Mouse (Mus musculus): ENCODE measurements around the gene Rhbdd1. TPM values are rescaled to one million over a fixed set of nuclear protein-coding genes. Genes with fewer than 3 reads are reported as not detected.
A peak's percentile ranks its signal among the peaks of the same experiment; 100 is the strongest.

Rhbdd1 gene
- polyA plus RNA-seq, 1 experiment from 2014 or later = 12.7 TPM

DNA sequence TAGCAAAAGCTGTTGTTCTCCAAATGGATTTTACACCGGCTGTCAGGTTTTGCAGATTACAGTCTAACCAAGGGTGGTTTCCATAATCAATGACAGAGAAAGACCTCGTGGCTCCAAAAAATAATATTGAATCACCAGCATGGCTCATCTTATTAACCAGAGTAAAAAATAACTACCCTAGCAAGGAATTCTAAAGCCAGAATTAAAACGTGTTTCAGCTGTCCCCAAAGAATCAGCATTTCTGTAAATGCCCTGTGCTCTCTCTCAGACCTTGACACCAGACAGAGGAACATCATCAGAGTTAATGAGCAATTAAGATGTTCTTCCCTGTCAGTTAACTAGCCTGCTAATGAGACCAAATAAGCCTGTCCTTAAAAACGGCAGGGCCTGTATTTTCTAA is 79.1 kb downstream of the Rhbdd1 start:
- H3K4me3 ChIP-seq (ENCODE audit: low read length) = no peak overlapping the region
- H3K4me1 ChIP-seq (ENCODE audit: control insufficient read depth, insufficient read depth, low read length) = no peaks in the 10 kb centered on the region
- H3K9ac ChIP-seq (ENCODE audit: low read depth, low read length) = no peak overlapping the region
- no peak overlapping the region for H3K27ac ChIP-seq (ENCODE audit: low read length)
- no peak for ATAC-seq
- H3K4me2 ChIP-seq (ENCODE audit: low read depth, low read length) = no peak overlapping the region
- WGBS = 69% methylated on average over 4 of the region's 4 CpGs
- H3K9me3 ChIP-seq (ENCODE audit: control insufficient read depth, low read length) = no peaks in the 10 kb centered on the region
- H3K27me3 ChIP-seq (replicated peaks; ENCODE audit: control insufficient read depth, insufficient read depth, low read length) = no peaks in the 10 kb centered on the region
- H3K36me3 ChIP-seq (ENCODE audit: control insufficient read depth, insufficient read depth, low read length) = no peaks in the 10 kb centered on the region

DNA sequence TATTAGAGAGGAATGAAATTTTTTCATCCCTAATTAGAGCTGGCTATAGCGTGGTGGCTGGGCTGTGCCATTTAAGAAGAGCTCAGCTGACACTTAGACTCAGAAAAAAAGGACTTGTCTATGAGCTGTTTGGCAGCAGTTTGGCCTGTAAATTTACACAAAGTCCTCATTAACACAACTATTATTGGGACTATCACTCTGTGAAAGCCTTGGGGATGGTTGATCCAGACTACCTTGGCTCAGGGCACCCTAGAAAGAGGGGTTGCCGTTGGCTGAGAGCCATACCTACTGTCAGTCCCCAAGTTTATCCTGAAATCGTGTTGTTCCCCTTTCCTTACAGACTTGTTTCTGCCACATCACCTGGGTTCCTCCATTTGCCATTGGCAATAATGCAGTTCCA is 91.5 kb downstream of the Rhbdd1 start:
- no peak for ATAC-seq
- Histone ChIP-seq H3K27me3 (replicated peaks; ENCODE audit: control insufficient read depth, insufficient read depth, low read length) (no peaks in the 10 kb centered on the region), H3K36me3 (ENCODE audit: control insufficient read depth, insufficient read depth, low read length) (no peaks in the 10 kb centered on the region), H3K4me1 (ENCODE audit: control insufficient read depth, insufficient read depth, low read length) (no peaks in the 10 kb centered on the region), H3K9ac (ENCODE audit: low read depth, low read length) (no peak overlapping the region), H3K9me3 (ENCODE audit: control insufficient read depth, low read length) (no peaks in the 10 kb centered on the region), H3K4me2 (ENCODE audit: low read depth, low read length) (no peak overlapping the region), H3K27ac (ENCODE audit: low read length) (no peak overlapping the region), H3K4me3 (ENCODE audit: low read length) (no peak overlapping the region)
- 89% methylated on average over 3 of the region's 3 CpGs for WGBS

DNA sequence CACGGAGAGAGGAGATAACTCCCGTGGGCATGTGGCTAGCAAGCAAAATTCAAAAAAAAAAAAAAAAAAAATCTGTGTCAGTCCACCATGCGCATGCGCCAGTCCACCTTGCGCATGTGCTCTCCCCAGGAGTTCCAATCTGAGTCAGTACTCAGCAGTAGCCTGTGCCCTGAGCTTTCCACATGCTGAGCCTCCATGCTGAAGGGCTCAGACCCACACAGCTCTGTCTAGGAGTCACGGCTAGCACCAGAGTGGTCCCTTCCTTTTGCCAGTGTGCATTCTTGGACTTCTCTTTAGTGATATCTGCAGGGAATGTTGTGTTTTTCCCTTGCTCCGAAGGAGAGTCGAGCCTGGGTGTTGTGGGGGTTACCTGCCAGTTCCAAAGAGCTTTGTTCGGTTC is 93.0 kb downstream of the Rhbdd1 start:
- no peak overlapping the region for H3K9ac ChIP-seq (ENCODE audit: low read depth, low read length)
- H3K27ac ChIP-seq (ENCODE audit: low read length) = no peak overlapping the region
- 92% methylated on average over 9 of the region's 9 CpGs for WGBS
- no peaks in the 10 kb centered on the region for H3K9me3 ChIP-seq (ENCODE audit: control insufficient read depth, low read length)
- no peaks in the 10 kb centered on the region for H3K27me3 ChIP-seq (replicated peaks; ENCODE audit: control insufficient read depth, insufficient read depth, low read length)
- no peaks in the 10 kb centered on the region for H3K36me3 ChIP-seq (ENCODE audit: control insufficient read depth, insufficient read depth, low read length)
- H3K4me1 ChIP-seq (ENCODE audit: control insufficient read depth, insufficient read depth, low read length) = no peaks in the 10 kb centered on the region
- no peak for ATAC-seq
- H3K4me2 ChIP-seq (ENCODE audit: low read depth, low read length) = no peak overlapping the region
- H3K4me3 ChIP-seq (ENCODE audit: low read length) = no peak overlapping the region

DNA sequence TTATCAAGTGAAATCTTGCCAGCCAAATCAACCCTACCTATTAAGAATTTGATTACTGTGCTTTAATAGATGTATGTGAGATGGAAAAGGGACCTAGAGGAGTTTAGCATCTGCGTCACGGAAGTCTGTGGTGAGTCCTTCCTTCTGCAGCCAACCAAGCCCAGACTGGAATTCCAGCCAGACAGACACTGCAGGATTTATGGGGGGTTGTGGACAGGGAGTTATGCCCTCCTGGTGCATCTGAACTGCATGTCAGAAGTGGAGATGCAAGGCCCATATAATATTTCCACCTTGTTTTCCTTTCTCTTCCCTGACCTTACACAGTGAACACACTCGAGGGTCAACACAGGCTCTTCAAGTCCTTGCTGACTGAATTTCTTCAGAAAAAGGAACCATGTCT is 94.3 kb downstream of the Rhbdd1 start:
- Histone ChIP-seq H3K9me3 (ENCODE audit: control insufficient read depth, low read length) (no peaks in the 10 kb centered on the region), H3K27me3 (replicated peaks; ENCODE audit: control insufficient read depth, insufficient read depth, low read length) (no peaks in the 10 kb centered on the region), H3K4me3 (ENCODE audit: low read length) (no peak overlapping the region), H3K36me3 (ENCODE audit: control insufficient read depth, insufficient read depth, low read length) (no peaks in the 10 kb centered on the region), H3K9ac (ENCODE audit: low read depth, low read length) (no peak overlapping the region), H3K27ac (ENCODE audit: low read length) (no peak overlapping the region), H3K4me1 (ENCODE audit: control insufficient read depth, insufficient read depth, low read length) (no peaks in the 10 kb centered on the region), H3K4me2 (ENCODE audit: low read depth, low read length) (no peak overlapping the region)
- ATAC-seq = no peak
- 73% methylated on average over 3 of the region's 3 CpGs for WGBS

DNA sequence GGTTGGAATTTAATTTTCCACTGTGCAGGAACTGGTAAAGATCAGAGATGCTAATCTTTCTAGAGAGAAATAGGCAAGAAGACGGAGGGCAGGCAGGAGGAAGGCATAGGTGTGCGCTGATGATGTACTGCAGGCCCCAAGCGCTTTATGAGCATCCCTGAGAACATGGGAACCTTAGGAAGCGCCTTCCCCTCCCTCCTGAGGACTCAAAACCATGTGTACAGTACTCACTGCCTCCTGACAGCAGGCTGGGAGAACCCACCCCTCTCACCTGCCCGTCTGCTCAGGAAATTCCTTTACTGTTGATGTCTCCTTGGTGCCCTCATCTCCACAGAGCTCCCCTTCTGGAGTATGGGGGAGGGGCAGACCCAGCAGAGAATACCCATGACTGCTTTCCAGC is 95.3 kb downstream of the Rhbdd1 start:
- Histone ChIP-seq H3K27ac (ENCODE audit: low read length) (no peak overlapping the region), H3K27me3 (replicated peaks; ENCODE audit: control insufficient read depth, insufficient read depth, low read length) (no peaks in the 10 kb centered on the region), H3K4me1 (ENCODE audit: control insufficient read depth, insufficient read depth, low read length) (no peaks in the 10 kb centered on the region), H3K4me2 (ENCODE audit: low read depth, low read length) (no peak overlapping the region), H3K4me3 (ENCODE audit: low read length) (no peak overlapping the region), H3K9ac (ENCODE audit: low read depth, low read length) (no peak overlapping the region), H3K9me3 (ENCODE audit: control insufficient read depth, low read length) (no peaks in the 10 kb centered on the region), H3K36me3 (ENCODE audit: control insufficient read depth, insufficient read depth, low read length) (no peaks in the 10 kb centered on the region)
- no peak for ATAC-seq
- 72% methylated on average over 5 of the region's 5 CpGs for WGBS

DNA sequence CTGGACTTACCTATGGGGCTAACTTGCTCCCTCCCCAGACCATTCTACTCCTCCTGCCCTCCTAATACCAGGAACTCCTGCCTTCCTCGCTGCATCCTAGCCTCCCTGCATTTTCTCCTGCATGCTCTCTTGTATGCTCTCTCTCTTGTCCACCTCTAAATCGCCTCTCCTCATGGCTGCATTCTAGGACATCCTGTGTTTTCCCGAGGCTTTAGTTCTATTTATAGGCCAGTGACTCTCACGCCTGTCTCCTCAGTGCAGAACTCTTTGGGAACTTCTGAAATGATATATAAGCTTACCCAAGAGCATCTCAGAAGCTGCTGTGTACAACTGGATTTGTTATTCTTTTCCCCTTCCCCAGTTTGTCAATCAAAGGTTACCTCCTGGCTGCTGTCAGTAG is 95.8 kb downstream of the Rhbdd1 start:
- Histone ChIP-seq H3K4me2 (ENCODE audit: low read depth, low read length) (no peak overlapping the region), H3K27me3 (replicated peaks; ENCODE audit: control insufficient read depth, insufficient read depth, low read length) (no peaks in the 10 kb centered on the region), H3K9me3 (ENCODE audit: control insufficient read depth, low read length) (no peaks in the 10 kb centered on the region), H3K4me1 (ENCODE audit: control insufficient read depth, insufficient read depth, low read length) (no peaks in the 10 kb centered on the region), H3K4me3 (ENCODE audit: low read length) (no peak overlapping the region), H3K36me3 (ENCODE audit: control insufficient read depth, insufficient read depth, low read length) (no peaks in the 10 kb centered on the region), H3K9ac (ENCODE audit: low read depth, low read length) (no peak overlapping the region), H3K27ac (ENCODE audit: low read length) (no peak overlapping the region)
- ATAC-seq = no peak
- 46% methylated on average over 4 of the region's 4 CpGs for WGBS

DNA sequence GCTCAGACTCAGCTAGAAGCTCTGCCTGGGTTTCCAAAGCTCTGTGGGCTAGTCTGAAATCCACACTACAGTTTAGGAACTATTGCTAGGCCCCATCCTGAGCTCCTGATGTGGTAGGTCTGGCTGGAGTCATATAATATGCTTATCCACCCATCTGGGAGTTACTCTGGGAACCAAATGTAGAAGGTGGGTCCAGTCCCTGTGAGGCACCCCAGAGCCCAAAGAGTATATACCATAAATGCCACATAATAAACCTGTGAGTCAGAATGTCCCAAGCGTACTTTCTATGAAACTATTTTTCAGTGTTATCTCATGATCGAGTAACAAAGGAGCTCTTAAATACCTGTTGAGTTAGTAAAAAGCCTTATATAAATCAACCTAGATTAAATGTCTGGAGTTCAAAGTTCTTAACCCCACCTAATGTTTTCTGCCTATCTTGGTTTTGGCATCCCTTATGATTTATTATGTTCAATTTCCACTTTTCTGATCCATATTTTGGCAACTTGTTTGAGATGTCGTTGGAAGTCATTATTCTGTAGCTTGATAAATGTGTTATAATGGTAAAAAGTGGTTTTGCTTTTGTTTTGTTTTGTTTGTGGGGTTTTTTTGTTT is 98.3 kb downstream of the Rhbdd1 start:
- ATAC-seq = peak; percentile 88
- H3K27ac ChIP-seq (ENCODE audit: low read length) = no peak overlapping the region
- no peaks in the 10 kb centered on the region for H3K36me3 ChIP-seq (ENCODE audit: control insufficient read depth, insufficient read depth, low read length)
- no peak overlapping the region for H3K4me2 ChIP-seq (ENCODE audit: low read depth, low read length)
- no peaks in the 10 kb centered on the region for H3K4me1 ChIP-seq (ENCODE audit: control insufficient read depth, insufficient read depth, low read length)
- 67% methylated on average over 3 of the region's 3 CpGs for WGBS
- H3K9me3 ChIP-seq (ENCODE audit: control insufficient read depth, low read length) = no peaks in the 10 kb centered on the region
- no peaks in the 10 kb centered on the region for H3K27me3 ChIP-seq (replicated peaks; ENCODE audit: control insufficient read depth, insufficient read depth, low read length)
- no peak overlapping the region for H3K9ac ChIP-seq (ENCODE audit: low read depth, low read length)
- H3K4me3 ChIP-seq (ENCODE audit: low read length) = no peak overlapping the region

DNA sequence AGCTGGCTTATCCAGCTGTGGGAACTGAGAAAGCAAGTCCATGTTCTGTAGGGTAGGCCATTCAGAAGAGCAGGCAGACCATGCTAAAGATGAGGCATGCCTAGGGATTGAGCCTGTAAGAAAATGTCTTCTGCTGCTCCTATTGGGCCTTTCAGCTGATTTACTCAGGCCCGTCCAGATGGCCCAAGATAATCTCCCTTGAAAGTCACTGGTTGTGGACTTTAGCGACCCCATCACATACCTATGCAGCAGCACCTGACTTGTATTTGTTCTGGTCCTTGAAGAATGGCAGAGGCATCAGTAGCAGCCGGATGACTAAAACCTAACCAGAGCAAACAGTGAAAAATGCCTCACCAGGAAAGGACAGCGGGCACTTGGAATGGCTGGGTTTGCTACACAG is 99.4 kb downstream of the Rhbdd1 start:
- Histone ChIP-seq H3K36me3 (ENCODE audit: control insufficient read depth, insufficient read depth, low read length) (no peaks in the 10 kb centered on the region), H3K4me3 (ENCODE audit: low read length) (no peak overlapping the region), H3K9ac (ENCODE audit: low read depth, low read length) (no peak overlapping the region), H3K27me3 (replicated peaks; ENCODE audit: control insufficient read depth, insufficient read depth, low read length) (no peaks in the 10 kb centered on the region), H3K4me2 (ENCODE audit: low read depth, low read length) (no peak overlapping the region), H3K4me1 (ENCODE audit: control insufficient read depth, insufficient read depth, low read length) (no peaks in the 10 kb centered on the region), H3K9me3 (ENCODE audit: control insufficient read depth, low read length) (no peaks in the 10 kb centered on the region), H3K27ac (ENCODE audit: low read length) (no peak overlapping the region)
- ATAC-seq = no peak
- WGBS = 70% methylated on average over 4 of the region's 4 CpGs

DNA sequence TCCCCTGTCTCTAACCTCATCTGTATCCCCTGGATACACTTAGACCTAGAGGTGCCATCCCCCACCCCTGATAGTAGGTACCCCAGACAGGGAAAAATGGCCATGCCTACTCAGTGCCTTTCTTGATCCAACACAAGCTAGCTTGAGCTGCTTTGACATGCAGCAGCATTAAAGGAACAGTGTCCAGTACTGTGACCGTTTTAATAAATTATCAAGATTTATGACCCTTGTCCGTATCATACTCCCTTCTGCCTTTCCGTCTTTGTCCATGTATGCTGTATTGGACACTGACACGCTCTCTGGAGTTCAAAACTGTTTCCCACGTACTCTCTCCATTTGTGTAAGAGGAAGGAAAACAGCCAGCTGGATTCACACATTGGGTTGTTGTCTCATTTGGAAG is 111.5 kb downstream of the Rhbdd1 start:
- Histone ChIP-seq H3K9ac (ENCODE audit: low read depth, low read length) (no peak overlapping the region), H3K36me3 (ENCODE audit: control insufficient read depth, insufficient read depth, low read length) (no peaks in the 10 kb centered on the region), H3K27me3 (replicated peaks; ENCODE audit: control insufficient read depth, insufficient read depth, low read length) (no peaks in the 10 kb centered on the region), H3K27ac (ENCODE audit: low read length) (no peak overlapping the region), H3K4me1 (ENCODE audit: control insufficient read depth, insufficient read depth, low read length) (0 out of 2 replicates have a peak, but pooled peaks cover 4% of the 10 kb centered on the region), H3K4me2 (ENCODE audit: low read depth, low read length) (no peak overlapping the region), H3K4me3 (ENCODE audit: low read length) (no peak overlapping the region), H3K9me3 (ENCODE audit: control insufficient read depth, low read length) (no peaks in the 10 kb centered on the region)
- no peak for ATAC-seq
- WGBS = 79% methylated on average over 5 of the region's 5 CpGs

DNA sequence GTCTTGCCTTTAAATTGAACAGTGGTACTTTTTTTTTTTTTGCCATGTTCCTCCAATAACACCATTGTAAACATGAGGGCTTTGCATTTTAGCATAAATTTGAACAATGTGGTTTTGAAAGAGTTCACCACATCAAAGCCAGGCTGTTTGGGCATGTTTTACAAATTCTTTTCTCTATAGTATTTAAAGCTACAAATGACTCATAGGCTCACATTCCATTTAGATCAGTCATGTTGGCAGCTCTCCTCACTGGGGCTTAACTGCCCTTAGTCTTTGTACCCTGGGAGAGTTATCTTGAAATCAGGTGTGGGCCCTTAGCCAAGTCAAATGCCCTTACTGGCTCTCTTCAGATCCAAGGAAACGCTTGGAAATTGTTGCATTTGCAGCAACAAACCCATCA is 112.8 kb downstream of the Rhbdd1 start:
- WGBS = 24% methylated on average over 1 of the region's 1 CpGs
- no peak overlapping the region for H3K4me2 ChIP-seq (ENCODE audit: low read depth, low read length)
- H3K27me3 ChIP-seq (replicated peaks; ENCODE audit: control insufficient read depth, insufficient read depth, low read length) = no peaks in the 10 kb centered on the region
- no peak overlapping the region for H3K4me3 ChIP-seq (ENCODE audit: low read length)
- H3K9me3 ChIP-seq (ENCODE audit: control insufficient read depth, low read length) = no peaks in the 10 kb centered on the region
- H3K9ac ChIP-seq (ENCODE audit: low read depth, low read length) = no peak overlapping the region
- H3K4me1 ChIP-seq (ENCODE audit: control insufficient read depth, insufficient read depth, low read length) = 0 out of 2 replicates have a peak, but pooled peaks cover 4% of the 10 kb centered on the region
- no peaks in the 10 kb centered on the region for H3K36me3 ChIP-seq (ENCODE audit: control insufficient read depth, insufficient read depth, low read length)
- ATAC-seq = peak; percentile 93
- H3K27ac ChIP-seq (ENCODE audit: low read length) = no peak overlapping the region
